Mouse (Mus musculus): ENCODE results near the gene Mdm4. TPM values are rescaled to one million over a fixed set of nuclear protein-coding genes. Genes with fewer than 3 reads are reported as not detected.
A peak's percentile ranks its signal among the peaks of the same experiment; 100 is the strongest.

Mdm4 gene
- total RNA-seq, 2 experiments from 2014 or later = 48.9 to 49.0 TPM

DNA sequence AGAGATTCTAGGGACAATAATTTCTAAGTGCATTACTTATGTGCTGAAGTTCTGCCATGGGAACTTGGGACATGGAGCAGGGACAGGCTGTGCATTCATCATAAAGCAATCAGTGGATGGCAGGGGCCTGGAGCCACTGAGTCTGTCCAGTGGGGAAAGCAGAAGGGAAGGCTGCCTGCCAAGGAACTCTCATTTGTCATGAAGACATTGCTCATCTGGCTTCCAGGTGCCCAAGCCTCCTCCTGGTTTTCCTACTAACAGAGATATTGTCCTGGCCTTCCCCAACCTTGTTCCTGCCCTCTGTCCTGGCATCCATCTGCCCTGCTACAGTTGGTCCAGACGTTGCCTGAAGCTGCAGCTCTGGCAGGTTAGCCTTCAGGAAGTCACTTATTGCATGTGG, 53.0 kb downstream of the Mdm4 start:
- no peak for DNase-seq
- intact Hi-C loops (cut with DNase I) = loop anchor here (5.0 kb wide), 1 partner anchor 50 kb away; no protein-coding TSS in a partner anchor

DNA sequence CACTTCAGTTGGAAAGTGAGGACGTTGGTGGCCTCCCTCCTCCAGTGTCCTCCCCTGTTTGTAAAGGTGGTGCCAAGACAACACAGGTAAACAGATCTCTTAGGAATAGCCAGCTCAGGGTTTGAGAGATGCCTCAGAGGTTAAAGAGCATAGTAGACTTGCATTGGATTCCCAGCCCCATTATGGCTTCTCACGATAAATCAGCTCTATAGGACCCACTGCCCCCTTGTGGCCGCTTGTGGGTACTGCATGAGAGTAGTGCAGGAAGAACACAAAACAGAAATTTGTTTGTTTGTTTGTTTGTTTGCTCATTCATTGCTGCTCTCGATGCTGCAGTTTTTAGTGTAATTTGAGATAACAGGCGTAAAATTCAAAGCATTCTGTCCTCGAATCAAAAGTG, 61.7 kb downstream of the Mdm4 start:
- peak; percentile 40 to 69 for DNase-seq
- intact Hi-C loops (cut with DNase I) = loop anchor here (1.0 kb wide), 1 partner anchor 210 kb away; no protein-coding TSS in a partner anchor

DNA sequence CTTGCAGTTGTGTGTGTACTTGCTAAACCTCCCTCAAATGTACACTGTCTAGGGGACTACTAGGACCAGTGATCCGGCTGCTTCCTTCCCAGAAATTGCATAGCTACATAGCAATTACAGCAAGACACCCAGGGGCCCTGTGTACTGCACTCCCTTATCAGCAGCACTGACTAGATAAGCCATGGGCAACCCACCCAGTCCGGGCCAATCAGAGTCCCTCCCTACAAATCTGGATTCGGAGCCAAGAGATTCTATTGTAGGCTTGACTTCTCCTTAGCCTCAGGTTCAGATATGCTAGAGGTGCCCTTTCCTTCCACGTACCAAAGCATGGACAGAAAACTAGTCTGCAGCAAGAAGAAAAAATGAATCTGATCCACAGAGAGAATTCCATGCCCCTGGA, 65.7 kb downstream of the Mdm4 start:
- intact Hi-C loops (cut with DNase I) = no loop called here
- DNase-seq = peak in 1 of 2 experiments; percentile 26

DNA sequence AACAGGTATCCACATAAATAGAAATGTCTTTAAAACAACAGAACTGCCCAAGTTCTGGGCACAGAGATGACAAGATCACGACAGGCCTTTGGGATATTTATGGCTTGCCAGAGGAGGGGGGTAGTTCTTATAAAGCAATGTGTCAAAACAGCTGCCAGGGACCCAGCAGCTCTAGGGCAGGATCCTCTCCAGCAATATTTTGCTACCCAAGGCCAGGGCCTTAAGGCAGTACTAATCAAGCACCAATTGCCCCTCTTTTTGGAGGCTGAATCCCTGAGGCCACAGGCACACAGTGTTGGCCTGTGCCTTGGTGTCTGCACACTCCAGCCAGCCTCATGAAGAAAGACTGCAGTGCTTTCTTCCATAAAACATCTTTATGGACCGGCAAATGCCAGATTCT, 66.3 kb downstream of the Mdm4 start:
- intact Hi-C loops (cut with DNase I) = no loop called here
- no peak for DNase-seq

DNA sequence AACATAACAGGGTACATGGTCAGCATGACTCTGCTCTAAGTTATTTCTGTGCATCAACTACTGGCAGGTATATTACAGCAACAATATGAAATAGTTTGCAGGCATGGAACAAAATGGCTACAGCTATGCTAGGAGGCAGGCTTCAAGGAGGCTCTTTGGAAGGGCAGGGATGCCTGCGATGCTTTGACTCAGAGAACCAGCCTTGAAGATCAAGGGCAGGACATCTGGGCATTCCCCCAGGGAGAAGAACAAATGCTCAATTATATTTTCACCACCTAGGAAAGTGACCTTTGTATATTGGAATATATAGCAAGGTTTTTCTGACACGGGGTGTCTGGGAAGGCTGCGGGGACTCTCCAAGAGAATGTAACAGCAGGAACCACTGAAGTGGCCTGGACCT, 68.6 kb downstream of the Mdm4 start:
- intact Hi-C loops (cut with DNase I) = no loop called here
- DNase-seq = no peak

DNA sequence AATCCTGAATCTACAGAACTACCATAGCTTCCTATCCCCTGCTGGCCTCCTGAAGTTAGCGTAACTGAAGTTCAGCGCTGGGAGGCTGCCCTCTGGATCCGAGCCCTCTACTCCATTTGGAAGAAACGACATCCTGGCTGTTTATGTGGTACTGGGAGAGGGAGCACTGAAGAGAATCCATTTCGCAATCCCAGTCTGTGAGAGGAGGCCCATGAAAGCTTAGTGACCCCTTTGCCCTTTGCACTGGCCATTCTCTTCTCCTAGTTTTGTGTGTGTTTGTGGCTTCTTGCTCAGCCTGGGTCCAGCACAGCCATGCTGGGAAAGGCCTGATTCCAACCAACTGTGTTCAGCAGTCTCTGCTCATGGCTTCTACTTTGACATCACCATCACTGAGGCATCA, 73.6 kb downstream of the Mdm4 start:
- intact Hi-C loops (cut with DNase I) = no loop called here

DNA sequence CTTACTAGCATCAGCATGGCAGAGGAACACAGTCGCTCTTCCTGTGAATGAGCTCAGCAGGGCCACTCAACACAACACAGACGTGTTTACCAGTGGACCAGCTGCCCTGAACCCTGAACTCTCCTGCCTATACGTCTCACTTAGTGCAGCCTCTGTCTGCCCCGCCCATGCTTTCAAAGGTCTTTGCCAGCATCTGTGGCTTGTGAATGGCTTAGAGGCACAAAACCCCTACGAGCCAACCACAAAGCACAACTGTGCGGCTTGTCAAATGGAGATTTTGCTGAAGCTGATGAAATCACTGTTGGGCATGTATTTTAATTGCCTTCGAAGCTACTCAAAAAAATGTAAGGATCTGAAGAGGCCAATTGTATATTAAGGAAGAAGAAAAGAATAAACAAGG, 82.5 kb downstream of the Mdm4 start:
- DNase-seq = no peak
- intact Hi-C loops (cut with DNase I) = no loop called here

More for the DNA sequence above, 73.6 kb downstream of the Mdm4 start:
- DNase-seq = no peak

DNA sequence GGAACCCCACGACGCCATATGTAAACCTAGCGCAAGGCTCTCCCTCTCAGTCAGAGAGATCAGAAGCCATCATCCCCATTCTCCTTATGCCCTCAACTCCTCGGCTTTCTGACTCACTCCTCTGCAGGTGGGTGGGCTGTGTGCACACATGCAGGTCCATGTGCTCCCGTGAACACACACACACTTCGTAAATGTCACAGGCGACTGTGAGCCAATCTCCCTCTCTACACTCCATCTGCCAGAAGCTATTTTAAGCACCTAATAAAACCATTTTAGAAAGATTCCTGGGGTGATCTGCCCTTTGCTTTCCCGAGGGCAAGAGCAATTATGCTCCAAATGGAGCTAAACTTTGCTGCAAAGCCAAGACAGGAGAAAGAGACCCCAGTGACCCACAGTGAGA, 84.5 kb downstream of the Mdm4 start:
- intact Hi-C loops (cut with DNase I) = no loop called here
- DNase-seq = no peak

DNA sequence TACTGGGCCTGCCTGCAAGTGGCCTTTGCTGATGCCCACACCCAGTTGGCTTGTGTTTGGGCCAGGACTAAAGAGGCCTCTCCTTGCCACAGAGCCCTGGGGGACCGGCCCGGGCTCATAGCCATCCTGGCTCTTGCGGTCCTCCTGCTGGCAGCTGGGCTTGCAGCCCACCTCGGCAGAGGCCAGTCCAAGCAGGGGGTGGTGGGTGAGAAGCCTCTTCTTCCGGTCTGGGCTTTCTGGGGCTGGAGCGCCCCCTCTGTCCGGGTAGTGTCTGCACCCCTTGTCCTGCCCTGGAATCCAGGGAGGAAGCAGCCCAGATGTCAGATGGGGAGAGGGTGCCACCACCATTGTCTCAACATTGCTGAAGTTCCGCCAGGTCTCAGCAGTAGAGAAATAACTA, 91.4 kb downstream of the Mdm4 start:
- intact Hi-C loops (cut with DNase I) = no loop called here
- no peak for DNase-seq

DNA sequence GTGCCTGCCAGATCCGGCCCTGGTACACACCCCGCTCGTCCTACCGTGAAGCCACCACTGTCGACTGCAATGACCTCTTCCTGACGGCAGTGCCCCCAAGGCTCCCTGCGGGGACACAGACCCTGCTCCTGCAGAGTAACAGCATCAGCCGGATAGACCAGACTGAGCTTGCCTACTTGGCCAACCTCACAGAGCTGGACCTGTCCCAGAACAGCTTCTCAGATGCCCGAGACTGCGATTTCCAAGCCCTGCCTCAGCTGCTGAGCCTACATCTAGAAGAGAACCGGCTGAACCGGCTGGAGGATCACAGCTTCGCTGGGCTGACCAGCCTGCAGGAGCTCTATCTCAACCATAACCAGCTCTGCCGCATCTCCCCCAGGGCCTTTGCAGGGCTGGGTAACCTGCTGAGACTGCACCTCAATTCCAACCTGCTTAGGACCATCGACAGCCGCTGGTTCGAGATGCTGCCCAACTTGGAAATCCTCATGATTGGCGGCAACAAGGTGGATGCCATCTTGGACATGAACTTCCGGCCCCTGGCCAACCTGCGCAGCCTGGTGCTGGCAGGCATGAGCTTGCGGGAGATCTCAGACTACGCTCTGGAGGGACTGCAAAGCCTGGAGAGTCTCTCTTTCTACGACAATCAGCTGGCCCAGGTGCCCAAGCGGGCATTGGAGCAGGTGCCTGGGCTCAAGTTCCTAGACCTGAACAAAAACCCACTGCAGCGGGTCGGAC, 92.9 kb downstream of the Mdm4 start:
- DNase-seq = no peak
- intact Hi-C loops (cut with DNase I) = no loop called here

DNA sequence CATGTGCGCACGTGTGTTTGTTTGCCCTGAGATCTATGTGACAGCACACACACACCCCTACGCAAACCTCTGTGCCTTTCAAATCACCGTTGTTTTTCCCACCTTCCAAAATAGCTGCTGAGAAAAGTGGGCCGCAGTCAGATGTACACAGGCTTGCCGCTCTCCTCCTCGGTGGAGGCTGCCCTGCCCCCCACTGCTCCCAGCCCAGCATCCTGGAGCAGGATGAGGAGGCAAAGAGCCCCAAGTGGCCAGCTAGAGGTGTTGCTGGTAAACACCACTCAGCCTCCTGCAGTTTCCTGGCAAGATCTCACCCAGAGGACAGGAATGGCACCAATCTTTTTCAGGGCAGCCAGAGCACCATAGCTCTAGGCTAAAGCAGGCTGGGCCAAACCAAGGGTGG, 95.5 kb downstream of the Mdm4 start:
- DNase-seq = peak; percentile 42 to 57
- intact Hi-C loops (cut with DNase I) = no loop called here

DNA sequence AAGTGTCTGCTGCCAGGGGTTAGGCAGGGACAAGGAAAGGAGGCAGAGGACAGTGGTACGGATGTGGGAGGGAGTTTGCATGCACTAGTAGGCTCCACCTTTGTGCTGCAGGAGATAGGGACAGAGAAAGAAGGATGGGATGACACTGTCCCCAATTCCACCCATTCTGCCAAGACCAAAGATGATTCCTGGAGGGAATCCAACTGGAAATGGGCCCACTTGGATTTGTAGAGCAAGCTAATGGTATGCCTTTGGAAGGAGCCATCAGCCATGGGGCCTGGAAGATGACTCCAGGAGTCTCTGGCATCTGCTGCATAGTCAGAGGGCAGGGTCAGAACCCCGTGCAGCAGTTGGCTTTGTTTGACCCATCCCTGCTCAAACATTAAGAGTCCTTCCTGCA, 97.9 kb downstream of the Mdm4 start:
- intact Hi-C loops (cut with DNase I) = no loop called here
- no peak for DNase-seq

DNA sequence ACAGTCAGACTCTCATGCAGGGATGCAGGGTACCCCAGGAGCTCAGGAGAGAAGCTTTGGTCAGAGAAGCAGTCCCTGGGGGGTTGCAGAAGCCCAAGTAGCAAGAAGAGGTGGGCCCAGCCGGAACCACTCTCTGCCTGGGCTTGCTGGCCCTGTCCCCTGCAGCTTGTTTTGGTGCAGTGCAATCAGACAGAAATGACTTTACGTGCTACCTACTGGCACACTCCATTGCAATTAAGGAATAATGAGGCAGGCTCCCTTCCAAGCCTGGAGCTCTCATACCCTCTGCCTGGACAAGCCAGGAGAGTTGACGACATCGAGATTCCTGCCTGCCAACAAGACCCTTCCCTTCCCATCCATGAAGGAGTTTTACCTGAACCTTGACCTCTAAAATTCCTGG, 100.1 kb downstream of the Mdm4 start:
- no peak for DNase-seq
- intact Hi-C loops (cut with DNase I) = no loop called here

DNA sequence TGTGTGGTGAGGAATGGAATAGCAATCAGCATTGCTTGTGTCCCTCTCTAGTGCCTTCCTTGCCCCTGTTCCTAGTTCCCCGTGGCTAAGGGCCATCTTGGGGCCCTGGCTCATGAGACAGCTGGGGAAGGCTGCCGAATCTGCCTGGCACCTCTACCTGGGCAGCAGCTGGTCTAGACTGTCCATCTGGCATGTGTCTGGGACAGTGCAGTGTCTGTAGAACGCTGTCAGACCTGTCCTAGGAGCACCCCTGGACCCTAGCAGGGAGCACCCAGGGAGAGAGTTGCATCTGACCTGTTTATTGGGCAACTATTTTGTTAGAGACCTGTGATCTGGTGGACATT, 101.5 kb downstream of the Mdm4 start:
- DNase-seq = no peak
- intact Hi-C loops (cut with DNase I) = loop anchor here (5.0 kb wide), 1 partner anchor 48 kb away; no protein-coding TSS in a partner anchor

DNA sequence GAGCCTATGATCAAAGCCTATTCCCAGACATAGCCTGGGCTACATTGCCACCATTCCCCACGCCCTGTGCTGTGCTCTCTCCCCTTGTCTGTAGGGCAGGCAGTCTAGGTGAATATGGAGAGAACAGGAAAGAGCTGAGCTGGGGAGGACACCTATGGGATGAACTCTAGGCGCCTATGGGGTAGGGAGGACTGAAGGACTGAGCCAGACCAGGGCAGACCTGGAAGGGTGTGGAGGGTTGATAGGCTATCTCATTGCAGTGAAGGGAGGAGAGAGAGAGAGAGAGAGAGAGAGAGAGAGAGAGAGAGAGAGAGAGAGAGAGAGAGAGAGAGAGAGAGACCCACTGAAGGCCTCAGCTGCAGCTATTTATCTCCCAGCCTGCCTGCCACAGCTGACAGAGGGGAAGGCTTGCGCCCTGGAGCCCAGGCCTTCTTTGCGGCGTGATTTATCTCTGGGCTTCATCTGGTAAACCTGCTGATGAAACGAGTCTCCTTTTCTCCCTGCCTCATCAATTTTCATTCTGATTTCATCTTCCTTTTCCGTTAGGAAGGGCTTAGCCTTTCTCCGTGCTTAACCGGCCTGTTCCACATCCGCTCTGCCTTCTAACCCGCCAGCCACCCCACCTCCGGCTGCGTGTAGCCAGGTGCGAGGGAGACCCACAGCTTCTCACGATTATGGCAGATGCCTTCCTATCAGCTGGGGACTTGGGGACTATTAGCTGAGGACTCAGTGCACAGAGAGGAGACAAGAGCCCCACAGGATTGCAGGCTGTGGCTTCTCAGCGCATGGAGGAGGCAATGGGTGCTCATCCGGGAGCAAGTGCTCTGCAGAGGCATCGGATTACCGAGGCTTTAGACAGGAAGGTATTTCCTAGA, 102.1 kb downstream of the Mdm4 start:
- DNase-seq = no peak

DNA sequence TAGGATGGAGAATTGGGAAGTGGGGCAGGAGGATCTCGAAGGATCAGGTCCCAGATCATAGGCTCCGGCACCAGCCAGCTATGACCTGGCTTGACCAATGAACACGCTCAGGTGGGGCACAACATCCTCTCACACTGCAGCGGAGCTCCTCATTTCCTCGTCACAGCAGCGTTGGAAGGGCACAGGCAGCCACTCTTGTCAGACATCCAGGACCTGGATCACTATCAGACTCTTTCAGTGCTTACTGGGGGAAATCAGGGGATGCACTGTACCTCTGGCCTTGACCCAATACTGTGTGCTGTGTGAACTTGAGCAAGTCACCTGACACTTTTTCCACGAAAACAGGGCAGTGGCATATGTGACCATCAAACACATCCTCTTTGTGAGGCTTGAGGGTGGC, 105.1 kb downstream of the Mdm4 start:
- intact Hi-C loops (cut with DNase I) = loop anchor here (5.0 kb wide), 1 partner anchor 52 kb away; no protein-coding TSS in a partner anchor
- DNase-seq = no peak

More for the DNA sequence above, 102.1 kb downstream of the Mdm4 start:
- intact Hi-C loops (cut with DNase I) = loop anchor here (5.0 kb wide), 1 partner anchor 49 kb away; no protein-coding TSS in a partner anchor

DNA sequence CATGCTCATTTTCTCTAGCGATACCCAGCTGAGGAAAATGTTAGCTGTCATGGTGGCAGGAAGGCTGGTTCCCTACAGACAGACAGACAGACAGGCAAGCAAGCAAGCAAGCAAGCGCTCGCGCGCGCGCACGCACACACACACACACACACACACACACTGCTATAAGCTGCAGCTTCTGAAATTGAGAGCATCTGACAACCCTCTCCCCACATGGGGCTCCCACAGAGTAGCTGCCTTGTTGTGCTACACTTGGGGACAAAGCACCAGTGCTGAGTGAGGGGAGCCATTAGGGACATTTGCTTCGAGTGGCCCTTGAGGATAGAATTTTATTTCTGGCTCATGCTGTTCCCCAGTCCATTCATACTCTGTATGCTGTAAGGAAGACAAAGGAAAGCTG, 108.1 kb downstream of the Mdm4 start:
- DNase-seq = no peak
- intact Hi-C loops (cut with DNase I) = no loop called here

DNA sequence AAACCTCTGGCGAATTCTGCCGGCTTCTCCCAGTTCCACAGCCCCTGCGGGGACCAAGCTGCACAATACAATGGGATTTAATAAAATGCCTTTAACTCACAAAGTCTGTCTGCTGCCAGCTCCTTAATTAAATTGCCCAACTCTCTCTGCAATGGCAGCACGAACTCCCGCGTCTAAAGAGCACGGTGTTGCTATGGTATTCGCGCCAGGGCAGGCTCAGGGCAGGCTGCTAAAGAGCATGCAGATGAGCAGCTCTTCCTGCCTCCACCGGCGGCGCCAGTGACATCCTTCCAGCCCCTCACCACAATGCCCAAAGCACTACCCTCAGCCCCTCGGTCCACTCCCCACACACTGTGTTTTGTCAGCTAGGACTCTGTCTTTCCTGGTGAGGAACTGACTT, 109.3 kb downstream of the Mdm4 start:
- intact Hi-C loops (cut with DNase I) = no loop called here

DNA sequence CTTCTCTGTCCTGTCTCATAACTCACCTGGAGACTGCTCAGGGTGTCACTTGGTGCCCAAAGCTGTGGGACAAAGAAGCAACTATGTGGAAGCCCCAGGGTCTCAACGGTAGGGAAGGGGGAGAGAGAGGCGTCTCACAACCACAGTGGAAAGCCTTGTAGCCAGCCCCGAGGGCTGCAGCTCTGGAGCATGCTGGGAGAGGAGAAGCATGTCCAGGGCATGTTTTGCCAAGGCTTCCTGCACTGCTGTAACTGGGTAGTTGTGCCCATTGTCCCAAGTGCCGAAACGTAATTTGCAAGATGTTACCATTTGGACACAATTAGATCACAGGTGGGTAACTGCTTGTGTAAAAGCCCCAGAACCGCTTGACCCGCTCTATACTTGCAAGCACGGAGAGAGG, 111.1 kb downstream of the Mdm4 start:
- intact Hi-C loops (cut with DNase I) = no loop called here

More for the DNA sequence above, 109.3 kb downstream of the Mdm4 start:
- no peak for DNase-seq

DNA sequence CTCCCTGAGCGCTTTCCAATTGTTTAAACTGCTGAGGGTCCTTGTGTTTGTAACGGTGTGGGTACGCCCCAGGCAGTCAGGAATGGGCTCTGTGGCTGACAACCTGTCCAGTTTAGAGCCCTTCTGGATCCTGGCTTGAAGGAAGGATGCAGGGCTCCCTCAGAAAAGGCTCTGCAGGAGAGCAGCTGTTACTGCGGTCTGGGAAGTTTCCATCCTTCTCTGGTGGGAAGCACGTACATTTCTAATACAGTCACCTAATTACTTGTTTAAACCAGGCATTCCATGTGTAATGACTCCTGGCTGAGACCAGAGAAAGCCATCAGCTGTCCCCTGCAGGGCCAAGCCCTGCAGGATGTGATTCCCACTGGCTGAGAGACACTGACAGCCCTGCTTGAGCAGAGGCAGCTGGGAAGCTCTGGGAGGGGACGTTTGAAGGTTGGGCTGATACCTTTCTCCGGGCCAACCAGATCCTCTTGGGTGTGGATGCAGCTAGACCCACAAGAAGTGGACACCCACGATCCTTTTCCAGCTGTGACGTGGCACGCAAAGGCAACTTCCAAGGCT, 112.2 kb downstream of the Mdm4 start:
- intact Hi-C loops (cut with DNase I) = no loop called here
- DNase-seq = peak; percentile 21 to 33

More for the DNA sequence above, 111.1 kb downstream of the Mdm4 start:
- no peak for DNase-seq

DNA sequence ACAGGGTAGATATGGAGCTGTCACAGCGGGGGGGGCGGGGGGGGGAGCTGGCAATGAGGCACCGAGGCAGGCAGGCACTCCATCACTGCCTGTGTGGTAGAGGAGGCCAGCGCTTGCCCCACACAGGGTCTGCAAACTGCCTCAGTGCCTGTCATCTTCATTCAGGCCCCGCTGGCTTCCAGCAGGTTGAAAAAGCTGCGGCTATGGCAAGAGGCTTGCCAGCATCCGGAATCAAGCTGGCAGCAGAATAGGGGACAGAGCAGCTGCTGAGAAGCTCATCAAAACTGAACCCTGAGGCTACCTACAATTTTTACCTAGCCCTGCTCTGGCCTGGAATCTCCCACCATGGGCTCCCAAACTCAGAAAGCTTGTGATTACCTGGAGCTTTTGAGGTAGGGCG, 112.8 kb downstream of the Mdm4 start:
- no peak for DNase-seq
- intact Hi-C loops (cut with DNase I) = no loop called here

Measured in heart, postnatal 10 days (tissue).